Mouse (Mus musculus) brain, embryonic 14.5 days (tissue): Measurements from ENCODE around the gene Nabp2.

Source experiments
- CTCF ChIP-seq: fragments of 200-500 bp; IDR thresholded peaks from 2 replicates; pipeline ENCODE4 v1.5.1; 2012; ENCODE audit warnings: inconsistent platforms, mild to moderate bottlenecking, moderate library complexity, borderline replicate concordance; ENCODE audit not compliant: insufficient read depth, insufficient read length; ENCODE audit errors: extremely low read depth
- POLR2A ChIP-seq: fragments of 200-500 bp; IDR thresholded peaks from 2 replicates; pipeline ENCODE4 v1.6.1; 2012; ENCODE audit warnings: mild to moderate bottlenecking, inconsistent platforms, borderline replicate concordance; ENCODE audit not compliant: poor library complexity, insufficient read depth, insufficient read length, severe bottlenecking; ENCODE audit errors: extremely low read depth

DNA sequence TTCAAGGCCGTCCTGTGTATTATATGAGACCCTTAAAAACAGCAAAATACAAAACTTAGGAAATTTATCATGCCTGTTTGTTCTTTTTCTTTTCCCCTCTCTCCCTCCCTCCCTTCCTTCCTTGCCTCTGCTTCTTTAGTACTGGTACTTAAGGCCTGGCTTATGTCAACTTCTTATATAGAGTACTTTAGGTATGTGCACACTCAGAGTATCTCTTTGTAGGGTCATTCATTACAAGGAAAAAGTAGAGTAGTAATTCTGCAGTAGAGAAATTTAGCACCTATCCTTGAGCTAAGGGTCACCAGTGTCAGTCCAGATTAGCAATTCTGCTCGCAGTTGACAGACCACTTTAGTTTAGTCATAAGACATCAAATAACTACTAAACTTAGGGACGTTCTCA lies 14.0 kb upstream of the Nabp2 start:
- TF ChIP-seq POLR2A (no peak), CTCF (no peak)
